Mouse (Mus musculus): ENCODE measurements around the gene Itgb6. TPM values are rescaled to one million over a fixed set of nuclear protein-coding genes. Genes with fewer than 3 reads are reported as not detected.

The Itgb6 gene
- polyA plus RNA-seq, 1 experiment, result not detected

DNA sequence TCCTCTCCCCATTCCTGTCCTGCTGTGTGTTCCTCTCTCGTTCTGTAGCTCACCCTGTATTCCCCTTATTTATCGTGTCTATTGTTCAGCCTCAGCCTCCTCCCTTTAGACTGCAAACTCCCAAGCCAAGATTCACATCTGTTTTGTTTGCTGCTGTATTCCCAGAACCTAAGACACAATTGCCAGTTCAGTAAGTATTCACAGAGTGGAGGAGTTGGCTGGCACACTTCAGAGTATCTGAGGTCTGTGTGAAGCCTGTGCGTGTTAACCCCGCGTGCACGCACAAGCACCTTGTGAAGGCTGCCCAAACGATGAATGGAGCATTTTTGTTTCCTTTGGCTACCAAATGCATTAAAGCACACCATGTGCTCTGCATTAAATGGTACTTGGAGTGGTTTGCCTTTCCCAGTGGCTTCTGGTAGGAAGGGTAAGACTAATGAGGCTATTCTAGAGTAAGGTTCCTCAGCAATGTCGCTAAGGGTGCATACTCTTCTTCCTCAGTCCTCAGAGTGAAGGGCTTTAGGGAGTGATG lies 7.4 kb downstream of the Itgb6 start:
- Histone ChIP-seq H3K4me3 (replicated peaks) (no peak overlapping the region), H3K36me3 (replicated peaks; ENCODE audit: low read length) (no peaks in the 10 kb centered on the region), H3K27me3 (replicated peaks) (peaks cover 50% of the 10 kb centered on the region), H3K4me1 (peaks cover 22% of the 10 kb centered on the region), H3K9me3 (no peaks in the 10 kb centered on the region)
- TF ChIP-seq GATA1 (IDR thresholded peaks at IDR 0.05; ENCODE audit: borderline replicate concordance, low read length) (no peak), FLI1 (IDR thresholded peaks at IDR 0.05; ENCODE audit: low read length) (no peak)

DNA sequence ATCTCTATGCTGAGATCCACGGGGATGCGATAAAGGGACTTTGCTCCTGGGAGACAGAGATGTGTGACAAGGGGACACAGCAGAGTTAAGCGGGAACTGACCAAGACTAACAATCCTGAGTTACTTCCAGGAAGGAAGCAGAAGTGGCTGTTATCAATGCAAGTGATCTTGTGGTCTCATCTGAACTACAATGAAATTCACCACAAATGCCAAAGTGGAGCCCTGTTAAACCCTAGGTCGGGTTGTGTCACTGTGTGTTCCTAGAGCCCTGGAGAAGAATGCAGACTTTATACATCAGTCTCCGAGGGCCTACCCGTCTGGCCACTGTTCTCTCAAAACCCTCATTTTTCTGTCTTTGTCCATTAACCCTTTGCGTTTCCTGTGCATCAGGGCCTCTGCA lies 8.0 kb downstream of the Itgb6 start:
- no peaks in the 10 kb centered on the region for H3K36me3 ChIP-seq (replicated peaks; ENCODE audit: low read length)
- TF ChIP-seq GATA1 (IDR thresholded peaks at IDR 0.05; ENCODE audit: borderline replicate concordance, low read length), result no peak
- TF ChIP-seq FLI1 (IDR thresholded peaks at IDR 0.05; ENCODE audit: low read length), result no peak
- H3K4me3 ChIP-seq (replicated peaks), result no peak overlapping the region
- H3K4me1 ChIP-seq, result peaks cover 22% of the 10 kb centered on the region
- peaks cover 45% of the 10 kb centered on the region for H3K27me3 ChIP-seq (replicated peaks)
- H3K9me3 ChIP-seq, result no peaks in the 10 kb centered on the region

DNA sequence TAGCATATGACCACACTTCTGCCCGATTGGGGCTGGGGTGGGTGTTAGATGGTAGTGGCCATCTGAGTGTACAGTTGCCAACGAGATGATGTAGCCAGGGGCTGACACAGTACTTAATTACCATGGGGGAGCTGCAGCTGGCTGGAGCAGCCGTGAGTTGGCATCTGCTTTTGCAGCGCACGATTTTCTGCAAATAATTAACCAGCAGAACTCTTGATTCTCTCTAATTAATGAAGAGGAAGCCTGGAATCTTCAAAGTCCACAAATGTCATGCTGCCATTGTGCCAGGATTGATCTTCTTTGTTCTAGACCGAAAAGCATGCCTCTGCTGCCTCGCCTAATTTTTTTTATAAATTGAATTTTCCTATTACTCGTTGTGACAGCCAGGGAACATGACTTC lies 8.6 kb downstream of the Itgb6 start:
- Histone ChIP-seq H3K36me3 (replicated peaks; ENCODE audit: low read length) (no peaks in the 10 kb centered on the region), H3K9me3 (no peaks in the 10 kb centered on the region), H3K27me3 (replicated peaks) (peaks cover 43% of the 10 kb centered on the region), H3K4me3 (replicated peaks) (no peak overlapping the region), H3K4me1 (peaks cover 21% of the 10 kb centered on the region)
- TF ChIP-seq GATA1 (IDR thresholded peaks at IDR 0.05; ENCODE audit: borderline replicate concordance, low read length), result no peak
- no peak for TF ChIP-seq FLI1 (IDR thresholded peaks at IDR 0.05; ENCODE audit: low read length)

DNA sequence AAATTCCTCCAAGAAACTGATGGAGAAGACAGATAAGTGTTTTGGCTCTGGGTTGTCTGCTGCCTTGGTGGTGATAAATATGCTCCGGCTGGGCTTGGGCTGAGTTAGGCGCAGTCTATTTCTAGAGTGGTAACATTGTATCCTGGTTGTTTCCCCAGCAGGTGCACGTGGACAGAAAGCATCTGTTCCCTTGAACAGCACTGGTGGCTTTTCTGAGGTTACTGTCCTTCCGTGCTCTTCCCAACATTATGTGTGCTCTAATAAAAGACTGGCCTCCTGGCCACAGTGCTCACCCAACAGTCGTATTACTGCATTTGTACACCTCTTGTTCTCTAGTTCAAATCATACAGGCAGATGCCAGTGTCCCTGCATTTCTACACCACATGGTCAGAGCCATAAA lies 9.6 kb downstream of the Itgb6 start:
- no peaks in the 10 kb centered on the region for H3K36me3 ChIP-seq (replicated peaks; ENCODE audit: low read length)
- H3K27me3 ChIP-seq (replicated peaks), result peaks cover 35% of the 10 kb centered on the region
- H3K9me3 ChIP-seq, result no peaks in the 10 kb centered on the region
- H3K4me3 ChIP-seq (replicated peaks), result no peak overlapping the region
- TF ChIP-seq GATA1 (IDR thresholded peaks at IDR 0.05; ENCODE audit: borderline replicate concordance, low read length) (no peak), FLI1 (IDR thresholded peaks at IDR 0.05; ENCODE audit: low read length) (no peak)
- peaks cover 12% of the 10 kb centered on the region for H3K4me1 ChIP-seq

DNA sequence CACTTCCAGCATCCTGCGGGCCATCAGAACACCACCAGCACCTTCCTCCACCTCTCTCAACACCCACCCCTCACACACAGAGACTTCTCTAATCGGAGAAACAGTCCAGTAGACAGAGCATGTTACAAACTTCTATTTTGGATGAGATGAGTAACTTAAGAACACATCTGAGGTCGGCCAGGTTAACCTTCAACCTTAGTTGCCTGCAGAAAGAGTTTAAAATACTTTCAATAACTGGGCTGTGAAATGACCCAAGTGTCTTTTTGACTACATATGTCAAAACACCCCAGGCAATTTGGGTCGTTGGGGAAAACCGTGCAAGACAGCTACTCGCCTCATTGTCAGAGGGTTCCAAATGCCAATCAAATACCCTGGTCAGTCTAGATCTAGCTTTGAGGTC lies 10.0 kb downstream of the Itgb6 start:
- Histone ChIP-seq H3K4me3 (replicated peaks) (no peak overlapping the region), H3K27me3 (replicated peaks) (peaks cover 38% of the 10 kb centered on the region), H3K4me1 (peaks cover 8% of the 10 kb centered on the region; the same call in 1 of the 2 replicates), H3K9me3 (no peaks in the 10 kb centered on the region), H3K36me3 (replicated peaks; ENCODE audit: low read length) (no peaks in the 10 kb centered on the region)
- TF ChIP-seq GATA1 (IDR thresholded peaks at IDR 0.05; ENCODE audit: borderline replicate concordance, low read length) (no peak), FLI1 (IDR thresholded peaks at IDR 0.05; ENCODE audit: low read length) (no peak)

DNA sequence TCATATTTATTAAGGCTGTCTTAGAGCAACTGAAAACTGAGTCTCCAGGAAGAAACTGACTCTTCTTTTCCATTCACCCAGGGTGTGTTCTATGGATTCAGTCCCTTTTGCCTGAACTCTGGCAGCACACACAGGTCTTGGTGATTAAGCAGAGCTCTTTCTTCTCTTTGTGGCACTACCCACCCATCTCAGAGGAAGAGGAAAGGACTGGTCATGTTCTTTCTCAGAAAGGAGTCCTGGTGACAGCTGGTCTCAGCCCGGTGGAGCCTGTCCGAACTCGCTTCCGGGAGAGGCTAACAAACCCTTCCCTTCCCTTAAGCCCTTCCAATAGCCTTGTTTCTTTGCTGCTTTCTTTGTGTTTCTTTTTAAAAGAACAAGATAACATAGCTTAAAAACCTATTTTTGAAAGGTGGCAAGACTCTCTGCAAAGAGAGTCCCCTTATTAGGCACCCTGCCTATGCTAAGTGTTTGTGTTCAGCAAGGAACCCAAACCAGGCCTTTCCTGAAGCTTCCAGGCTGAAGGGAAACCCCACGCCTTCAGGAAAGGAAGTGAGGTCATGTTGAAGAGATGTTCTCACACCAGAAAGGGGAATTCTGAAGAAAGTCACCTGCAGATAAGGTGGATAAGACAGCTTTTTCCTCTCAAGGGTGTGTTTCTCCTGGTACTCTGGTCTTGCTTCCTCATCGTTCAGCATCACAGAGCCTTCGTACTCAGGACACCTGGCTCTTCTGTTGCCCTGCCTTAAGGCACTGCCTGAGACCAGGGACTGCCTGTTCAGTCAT lies 11.2 kb downstream of the Itgb6 start:
- Histone ChIP-seq H3K4me3 (replicated peaks) (no peak overlapping the region), H3K36me3 (replicated peaks; ENCODE audit: low read length) (no peaks in the 10 kb centered on the region), H3K4me1 (peaks cover 5% of the 10 kb centered on the region; the same call in 1 of the 2 replicates), H3K9me3 (peaks cover 4% of the 10 kb centered on the region), H3K27me3 (replicated peaks) (peaks cover 37% of the 10 kb centered on the region)
- no peak for TF ChIP-seq FLI1 (IDR thresholded peaks at IDR 0.05; ENCODE audit: low read length)
- TF ChIP-seq GATA1 (IDR thresholded peaks at IDR 0.05; ENCODE audit: borderline replicate concordance, low read length), result no peak

DNA sequence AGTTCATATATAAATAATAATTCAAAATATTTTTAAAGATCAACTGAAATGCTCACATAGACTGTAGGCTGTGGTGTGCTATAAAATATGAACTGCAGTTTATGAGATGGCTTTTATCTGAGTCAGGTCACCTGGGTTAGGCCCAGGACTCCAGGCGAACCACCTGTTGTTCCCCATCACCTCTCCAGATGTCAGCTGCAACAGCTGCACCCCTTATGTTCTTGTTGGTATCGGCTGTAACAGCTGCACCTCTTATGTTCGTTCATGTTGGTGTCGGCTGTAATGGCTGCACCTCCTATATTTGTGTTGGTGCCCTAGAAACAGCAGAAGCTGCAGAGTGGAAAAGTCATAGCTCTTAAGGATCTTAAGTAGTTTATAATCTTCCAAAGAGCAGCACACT lies 12.1 kb downstream of the Itgb6 start:
- H3K36me3 ChIP-seq (replicated peaks; ENCODE audit: low read length), result no peaks in the 10 kb centered on the region
- H3K27me3 ChIP-seq (replicated peaks), result peaks cover 34% of the 10 kb centered on the region
- H3K4me1 ChIP-seq, result 0 out of 2 replicates have a peak, but pooled peaks cover 5% of the 10 kb centered on the region
- TF ChIP-seq FLI1 (IDR thresholded peaks at IDR 0.05; ENCODE audit: low read length) (no peak), GATA1 (IDR thresholded peaks at IDR 0.05; ENCODE audit: borderline replicate concordance, low read length) (no peak)
- no peak overlapping the region for H3K4me3 ChIP-seq (replicated peaks)
- peaks cover 5% of the 10 kb centered on the region for H3K9me3 ChIP-seq

DNA sequence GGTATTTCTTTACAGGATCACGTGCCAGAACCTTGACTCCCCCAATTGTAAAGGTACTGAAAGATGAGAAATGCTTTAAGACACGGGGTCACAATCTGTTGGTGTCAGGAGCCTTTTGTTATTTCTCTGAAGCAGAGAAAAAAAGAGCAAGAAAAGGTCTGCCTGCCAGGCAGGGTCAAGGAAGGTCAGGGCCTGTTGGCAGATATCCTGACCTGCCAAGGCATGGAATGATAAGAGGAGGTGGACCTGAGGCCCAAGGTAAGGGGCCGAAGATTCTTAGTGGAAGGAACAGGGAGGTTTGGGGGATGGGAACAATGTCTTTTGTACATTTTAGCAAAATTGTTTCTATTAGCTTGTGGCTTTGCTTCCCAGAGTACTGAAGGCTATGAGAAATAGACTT lies 13.8 kb downstream of the Itgb6 start:
- peaks cover 10% of the 10 kb centered on the region for H3K9me3 ChIP-seq
- H3K36me3 ChIP-seq (replicated peaks; ENCODE audit: low read length), result no peaks in the 10 kb centered on the region
- H3K27me3 ChIP-seq (replicated peaks), result peaks cover 26% of the 10 kb centered on the region
- TF ChIP-seq GATA1 (IDR thresholded peaks at IDR 0.05; ENCODE audit: borderline replicate concordance, low read length) (no peak), FLI1 (IDR thresholded peaks at IDR 0.05; ENCODE audit: low read length) (no peak)
- no peak overlapping the region for H3K4me3 ChIP-seq (replicated peaks)
- no peaks in the 10 kb centered on the region for H3K4me1 ChIP-seq

DNA sequence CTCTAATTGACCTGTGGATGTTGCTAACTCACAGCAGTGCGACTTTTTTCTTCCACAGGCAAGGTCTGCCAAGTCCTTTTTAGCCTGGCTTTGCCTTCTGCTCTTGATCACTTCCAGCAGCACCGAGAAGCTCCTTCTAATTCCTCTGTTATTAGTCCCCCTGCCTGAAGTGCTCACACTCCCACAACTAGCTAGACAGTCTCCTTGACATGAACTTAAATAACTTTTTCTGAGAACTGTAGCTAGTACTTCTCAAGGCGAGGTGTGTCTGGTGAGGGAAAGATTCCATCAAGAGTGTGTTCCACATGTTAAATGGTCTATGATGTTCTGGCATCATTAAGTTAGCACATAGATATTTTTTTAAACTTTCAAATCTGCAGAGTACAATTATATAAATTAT lies 15.6 kb downstream of the Itgb6 start:
- Histone ChIP-seq H3K4me3 (replicated peaks) (no peak overlapping the region), H3K4me1 (no peaks in the 10 kb centered on the region), H3K27me3 (replicated peaks) (peaks cover 20% of the 10 kb centered on the region), H3K9me3 (peaks cover 10% of the 10 kb centered on the region), H3K36me3 (replicated peaks; ENCODE audit: low read length) (no peaks in the 10 kb centered on the region)
- TF ChIP-seq FLI1 (IDR thresholded peaks at IDR 0.05; ENCODE audit: low read length), result no peak
- no peak for TF ChIP-seq GATA1 (IDR thresholded peaks at IDR 0.05; ENCODE audit: borderline replicate concordance, low read length)

DNA sequence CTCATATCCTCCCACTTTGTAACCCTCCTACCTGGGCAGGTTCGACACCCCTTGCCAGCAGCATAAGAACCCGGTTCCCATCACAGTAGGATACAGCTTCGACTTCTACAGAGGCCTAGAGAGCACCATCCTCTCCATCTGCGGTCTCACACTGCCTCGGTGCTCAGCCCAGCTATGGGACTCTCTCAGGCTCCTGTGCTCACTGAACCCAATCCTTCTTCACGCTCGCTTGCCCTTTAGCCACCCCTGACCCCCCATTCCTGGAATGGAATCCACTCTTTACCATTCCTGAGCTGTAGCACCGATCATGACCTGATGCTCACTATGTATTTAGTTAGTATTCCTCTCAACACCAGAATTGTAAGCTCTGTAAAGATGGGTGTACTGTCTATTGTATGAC lies 17.0 kb downstream of the Itgb6 start:
- peaks cover 20% of the 10 kb centered on the region for H3K27me3 ChIP-seq (replicated peaks)
- H3K9me3 ChIP-seq, result peaks cover 10% of the 10 kb centered on the region
- H3K4me3 ChIP-seq (replicated peaks), result no peak overlapping the region
- TF ChIP-seq FLI1 (IDR thresholded peaks at IDR 0.05; ENCODE audit: low read length), result no peak
- no peaks in the 10 kb centered on the region for H3K36me3 ChIP-seq (replicated peaks; ENCODE audit: low read length)
- no peaks in the 10 kb centered on the region for H3K4me1 ChIP-seq

All from megakaryocyte, embryonic 14.5 days (primary cell).